Mouse (Mus musculus) hindlimb bud, embryonic 11.5 days (tissue): Measurements from ENCODE around the gene Tcf12.

Source experiments
- DNase-seq: peaks from one replicate; pipeline ENCODE4 v3.0.0-alpha.2; 2012; ENCODE audit warnings: low read depth, low spot score; ENCODE audit errors: extremely low spot score

Tcf12 gene

DNA sequence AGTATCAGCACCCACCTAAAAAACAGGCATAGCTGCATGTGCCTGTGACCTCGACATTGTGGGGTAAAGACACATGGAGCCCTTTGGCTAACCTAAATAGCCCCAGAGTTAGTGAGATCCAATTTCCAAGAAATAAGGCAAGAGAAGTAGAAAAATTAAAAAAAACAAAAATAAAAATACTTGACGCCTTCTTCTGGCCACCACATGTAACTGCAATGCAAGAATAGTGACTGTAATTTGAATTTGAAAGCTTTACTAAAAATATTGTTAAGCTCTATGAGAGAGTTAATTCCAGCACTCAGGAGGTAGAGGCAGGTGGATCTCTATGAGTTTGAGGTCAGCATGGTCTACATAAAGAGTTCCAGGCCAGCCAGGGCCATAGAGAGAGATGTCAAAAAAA lies 300.9 kb downstream of the Tcf12 start:
- DNase-seq: no peak

DNA sequence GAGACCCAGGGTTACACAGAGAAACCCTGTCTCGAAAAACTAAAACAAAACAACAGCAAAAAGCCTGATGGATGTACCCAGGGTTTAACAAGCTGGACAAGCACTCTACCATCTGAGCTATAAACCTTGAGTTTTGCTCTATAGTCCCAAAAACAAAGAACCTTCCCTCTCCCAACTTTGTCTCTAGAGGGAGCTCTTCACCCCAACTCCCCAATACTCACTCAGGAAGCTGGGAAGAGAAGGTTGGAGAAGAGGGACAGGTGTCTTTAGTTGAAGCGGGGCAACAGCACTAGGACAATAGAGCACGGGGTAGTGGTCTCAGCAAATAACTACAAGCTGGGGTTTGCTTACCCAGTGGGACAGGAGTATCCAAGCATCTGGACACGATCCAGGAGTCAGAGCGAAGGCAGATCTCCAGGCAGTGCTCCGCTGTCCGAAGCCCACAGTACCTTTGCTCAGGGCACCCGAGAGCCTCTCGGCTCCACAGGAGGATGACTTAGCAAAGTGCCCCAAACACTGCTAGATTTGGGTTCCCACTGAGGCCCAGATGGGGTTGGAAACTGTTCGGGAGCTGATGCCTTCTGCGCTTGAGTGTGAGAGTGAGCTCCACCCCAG lies 302.9 kb downstream of the Tcf12 start:
- DNase-seq: no peak

DNA sequence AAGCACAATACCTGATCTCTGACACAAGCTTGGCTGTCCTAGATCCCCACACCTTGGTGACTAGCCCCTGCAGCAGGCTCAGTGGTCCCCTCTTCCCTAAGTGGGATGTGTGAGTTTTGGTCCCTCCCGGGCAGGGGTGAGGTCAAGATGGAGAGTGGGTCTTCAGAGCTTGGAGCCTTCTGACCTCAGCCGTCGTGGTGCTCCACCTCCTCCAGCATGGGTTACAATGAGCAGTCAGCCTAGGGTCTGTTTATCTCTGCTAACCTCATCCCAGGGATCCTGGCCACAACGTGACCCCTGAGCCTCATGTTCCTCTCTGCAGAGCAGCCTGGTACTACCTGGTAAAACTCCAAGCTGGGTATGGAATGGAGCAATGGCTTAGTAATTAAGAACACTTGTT lies 303.9 kb downstream of the Tcf12 start:
- no peak for DNase-seq

DNA sequence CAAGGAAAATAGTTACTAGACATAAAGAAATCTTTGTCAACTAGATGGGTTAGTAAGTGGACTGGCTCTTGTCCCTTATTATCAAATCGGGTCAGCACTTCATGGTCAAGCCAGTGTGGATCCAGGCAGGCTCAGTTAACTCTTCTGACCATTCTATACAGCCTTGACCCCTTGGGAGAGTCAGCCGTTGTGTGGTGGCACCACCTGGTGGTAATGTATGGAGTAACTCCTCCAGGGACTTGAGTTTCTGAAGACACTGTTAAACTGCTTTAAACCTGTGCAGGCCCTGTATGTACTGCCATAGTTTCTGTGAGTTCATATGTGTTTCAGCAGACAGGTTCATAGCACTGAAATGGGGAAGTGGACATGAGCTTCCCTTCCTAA lies 305.3 kb downstream of the Tcf12 start:
- DNase-seq: peak; percentile 63

DNA sequence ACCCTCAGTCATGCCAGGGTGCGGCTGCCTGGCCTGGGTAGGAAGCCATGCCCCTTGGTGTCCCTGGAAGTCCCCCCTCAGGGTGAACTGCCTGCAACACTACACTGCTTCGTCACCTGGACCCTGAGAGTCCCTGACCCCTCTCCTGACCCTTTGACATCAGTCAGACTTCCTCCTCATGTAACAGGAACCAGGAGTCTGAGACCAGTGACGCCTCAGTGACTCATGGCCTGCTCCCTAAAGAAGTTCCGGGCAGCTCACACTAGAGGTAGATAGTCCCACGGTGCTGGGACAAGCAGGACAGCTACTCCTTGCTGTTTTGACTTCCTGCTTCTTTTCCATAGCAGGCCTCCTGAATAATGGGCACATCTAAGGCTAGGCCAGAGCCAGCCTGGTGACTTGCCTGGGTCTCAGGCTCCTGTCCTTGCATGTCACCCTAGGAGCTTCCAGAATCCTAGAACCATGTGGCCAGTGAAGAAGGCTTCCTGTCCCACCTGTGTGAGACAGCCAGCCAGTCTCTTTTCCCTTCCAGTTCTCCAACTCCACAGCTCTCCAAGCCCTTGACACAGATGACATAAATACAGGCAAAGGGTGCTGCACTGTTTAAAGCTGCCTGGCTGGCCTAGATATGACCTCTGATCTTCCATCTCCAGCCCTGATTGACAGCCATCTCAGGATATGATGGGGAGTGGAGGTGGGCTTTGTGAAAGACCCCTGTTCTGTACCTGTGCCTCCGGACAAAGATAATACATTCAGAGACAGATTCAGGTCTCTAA lies 305.8 kb downstream of the Tcf12 start:
- DNase-seq: no peak

DNA sequence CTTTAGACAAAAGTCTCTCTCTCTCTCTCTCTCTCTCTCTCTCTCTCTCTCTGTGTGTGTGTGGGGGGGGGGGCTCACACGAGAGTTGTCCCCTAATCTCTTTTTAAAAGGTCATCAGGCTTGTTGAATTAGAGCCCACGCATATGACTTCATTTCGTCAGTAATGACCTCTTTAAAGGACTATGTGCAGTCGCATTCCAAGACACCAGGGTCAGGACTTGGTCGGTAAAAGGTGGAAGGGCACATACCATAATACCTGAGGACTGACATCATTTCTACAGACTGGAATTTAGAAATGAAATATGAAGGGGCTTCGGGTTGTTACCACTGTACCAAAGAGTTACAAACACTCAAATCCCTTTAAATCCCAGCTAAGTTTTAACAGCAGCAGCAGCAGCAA lies 307.6 kb downstream of the Tcf12 start:
- no peak for DNase-seq

DNA sequence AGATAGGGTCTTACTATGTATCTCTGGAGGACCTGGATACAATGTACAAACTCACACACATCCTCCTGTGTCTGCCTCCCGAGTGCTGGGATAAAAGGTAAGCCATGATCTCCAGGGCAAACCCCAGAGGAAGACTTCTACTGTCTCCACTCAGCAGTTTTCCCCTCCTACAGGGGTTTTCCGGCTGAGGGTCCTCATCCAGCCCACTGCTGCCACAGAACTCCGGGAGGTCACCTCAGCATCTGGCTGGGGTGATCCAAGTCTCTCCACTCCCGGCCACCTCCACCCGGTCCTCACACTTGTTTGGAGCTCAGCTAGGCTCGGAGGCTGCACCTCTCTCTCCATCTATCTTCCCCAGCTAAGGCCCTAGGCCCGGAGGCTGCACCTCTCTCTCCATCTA lies 308.4 kb downstream of the Tcf12 start:
- no peak for DNase-seq

DNA sequence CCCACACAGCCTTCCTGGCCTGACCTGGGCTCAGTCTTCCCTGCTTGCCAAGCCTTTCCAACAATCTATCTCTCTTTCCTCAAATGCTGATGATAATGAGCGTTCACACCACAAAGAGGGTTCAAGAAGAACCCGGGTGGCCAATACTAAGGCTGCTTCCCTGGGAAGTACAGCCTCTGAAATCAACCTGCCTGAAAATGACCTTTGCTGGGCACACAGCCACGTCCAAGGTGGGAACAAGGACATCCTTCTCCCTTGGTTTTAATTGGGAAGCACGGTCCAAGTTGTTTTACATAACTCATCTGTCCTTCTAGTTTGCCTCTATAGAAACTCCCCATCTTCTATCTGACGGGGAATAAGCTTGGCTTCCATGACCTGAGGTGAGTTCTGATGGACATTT lies 312.1 kb downstream of the Tcf12 start:
- no peak for DNase-seq

DNA sequence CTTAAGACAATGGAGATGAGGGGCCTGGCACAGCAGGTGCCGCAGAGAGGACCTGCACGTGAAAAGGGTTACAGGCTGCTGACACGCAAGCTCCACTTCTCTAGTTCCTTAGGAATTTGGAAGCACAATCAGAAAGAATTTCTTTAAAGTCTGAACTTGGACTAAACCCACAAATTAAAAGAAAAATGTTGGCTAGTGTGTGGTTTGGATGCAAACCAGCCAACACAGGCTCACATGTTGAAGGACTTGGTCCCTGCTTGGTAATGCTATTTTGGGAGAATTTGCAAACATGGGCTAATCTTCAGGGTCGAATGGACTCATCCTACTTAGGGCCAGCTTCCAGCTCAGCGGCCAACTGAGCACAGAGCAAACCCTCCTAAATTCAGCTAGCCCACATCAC lies 313.5 kb downstream of the Tcf12 start:
- DNase-seq: no peak
